Mouse (Mus musculus): ENCODE data around the gene Rtn4rl2. TPM values are rescaled to one million over a fixed set of nuclear protein-coding genes. Genes with fewer than 3 reads are reported as not detected.

Gene Rtn4rl2
- polyA plus RNA-seq, 1 experiment from 2014 or later, result 0.29 TPM

Small RNA genes within 50 kb of the gene (microRNA-seq; reads per million reads assigned to microRNA genes)
- not detected for gene Gm24332

Other genes starting within 250 kb of the Rtn4rl2 start
- gene Ctnnd1, start 235.9 kb downstream of the Rtn4rl2 start, polyA plus RNA-seq (2016; fragmentation: Nextera tagmentation; extraction: Ambion mirVana), result 18.6 and 20.5 TPM in 2 replicates
- 0.04 and 0.10 TPM in 2 replicates for gene Btbd18, start 227.6 kb downstream of the Rtn4rl2 start, polyA plus RNA-seq (2016; fragmentation: Nextera tagmentation; extraction: Ambion mirVana)
- 163 and 165 TPM in 2 replicates for gene Selenoh, start 215.9 kb downstream of the Rtn4rl2 start, polyA plus RNA-seq (2016; fragmentation: Nextera tagmentation; extraction: Ambion mirVana)
- not detected in 2 replicates for gene Gm28635, start 208.7 kb downstream of the Rtn4rl2 start, polyA plus RNA-seq (2016; fragmentation: Nextera tagmentation; extraction: Ambion mirVana)
- 27.2 and 28.1 TPM in 2 replicates for gene Med19, start 208.3 kb downstream of the Rtn4rl2 start, polyA plus RNA-seq (2016; fragmentation: Nextera tagmentation; extraction: Ambion mirVana)
- gene Tmx2, start 207.6 kb downstream of the Rtn4rl2 start, polyA plus RNA-seq (2016; fragmentation: Nextera tagmentation; extraction: Ambion mirVana), result 86.3 and 88.8 TPM in 2 replicates
- gene Zdhhc5, start 171.5 kb downstream of the Rtn4rl2 start, polyA plus RNA-seq (2016; fragmentation: Nextera tagmentation; extraction: Ambion mirVana), result 28.1 and 29.3 TPM in 2 replicates
- gene Clp1, start 159.4 kb downstream of the Rtn4rl2 start, polyA plus RNA-seq (2016; fragmentation: Nextera tagmentation; extraction: Ambion mirVana), result 57.2 and 59.8 TPM in 2 replicates
- gene Ypel4, start 152.7 kb downstream of the Rtn4rl2 start, polyA plus RNA-seq (2016; fragmentation: Nextera tagmentation; extraction: Ambion mirVana), result 49.8 and 52.1 TPM in 2 replicates
- gene Gm19426, start 143.1 kb downstream of the Rtn4rl2 start, polyA plus RNA-seq (2016; fragmentation: Nextera tagmentation; extraction: Ambion mirVana), result 3.8 and 3.9 TPM in 2 replicates
- gene Serping1, start 111.3 kb downstream of the Rtn4rl2 start, polyA plus RNA-seq (2016; fragmentation: Nextera tagmentation; extraction: Ambion mirVana), result 30.8 and 32.3 TPM in 2 replicates
- 293 and 321 TPM in 2 replicates for gene Ube2l6, start 87.9 kb downstream of the Rtn4rl2 start, polyA plus RNA-seq (2016; fragmentation: Nextera tagmentation; extraction: Ambion mirVana)
- 0.29 and 0.43 TPM in 2 replicates for gene Smtnl1, start 64.1 kb downstream of the Rtn4rl2 start, polyA plus RNA-seq (2016; fragmentation: Nextera tagmentation; extraction: Ambion mirVana)
- gene Timm10, start 59.7 kb downstream of the Rtn4rl2 start, polyA plus RNA-seq (2016; fragmentation: Nextera tagmentation; extraction: Ambion mirVana), result 50.9 and 54.3 TPM in 2 replicates
- 153 and 162 TPM in 2 replicates for gene Slc43a1, start 47.9 kb downstream of the Rtn4rl2 start, polyA plus RNA-seq (2016; fragmentation: Nextera tagmentation; extraction: Ambion mirVana)
- gene Slc43a3, start 49.9 kb upstream of the Rtn4rl2 start, polyA plus RNA-seq (2016; fragmentation: Nextera tagmentation; extraction: Ambion mirVana), result 127 and 128 TPM in 2 replicates
- 27.7 and 79.1 TPM in 2 replicates for gene Prg2, start 93.8 kb upstream of the Rtn4rl2 start, polyA plus RNA-seq (2016; fragmentation: Nextera tagmentation; extraction: Ambion mirVana)
- 3.1 and 7.1 TPM in 2 replicates for gene Prg3, start 101.5 kb upstream of the Rtn4rl2 start, polyA plus RNA-seq (2016; fragmentation: Nextera tagmentation; extraction: Ambion mirVana)
- 228 and 230 TPM in 2 replicates for gene Ssrp1, start 150.5 kb upstream of the Rtn4rl2 start, polyA plus RNA-seq (2016; fragmentation: Nextera tagmentation; extraction: Ambion mirVana)
- gene P2rx3, start 150.8 kb upstream of the Rtn4rl2 start, polyA plus RNA-seq (2016; fragmentation: Nextera tagmentation; extraction: Ambion mirVana), result 0.30 and 0.61 TPM in 2 replicates
- gene Tnks1bp1, start 161.3 kb upstream of the Rtn4rl2 start, polyA plus RNA-seq (2016; fragmentation: Nextera tagmentation; extraction: Ambion mirVana), result 7.9 and 8.7 TPM in 2 replicates
- gene Aplnr, start 249.5 kb upstream of the Rtn4rl2 start, polyA plus RNA-seq (2016; fragmentation: Nextera tagmentation; extraction: Ambion mirVana), result 5.1 and 5.3 TPM in 2 replicates

Measured in liver, embryonic 12.5 days (tissue).